Mouse (Mus musculus) lung, adult 2 months (tissue): ENCODE data around the gene Srebf2.

ENCODE experiments used
- CTCF ChIP-seq: fragments of 200-500 bp; IDR thresholded peaks from 2 replicates; pipeline ENCODE4 v1.5.1; 2011; ENCODE audit warnings: mild to moderate bottlenecking, low read length, control low read depth; ENCODE audit not compliant: insufficient read depth
- POLR2A ChIP-seq: fragments of 200-500 bp; IDR thresholded peaks from 2 replicates; pipeline ENCODE4 v1.6.1; 2011; ENCODE audit warnings: low read depth, mild to moderate bottlenecking, control low read depth, low read length, borderline replicate concordance; ENCODE audit errors: extremely low read depth

DNA sequence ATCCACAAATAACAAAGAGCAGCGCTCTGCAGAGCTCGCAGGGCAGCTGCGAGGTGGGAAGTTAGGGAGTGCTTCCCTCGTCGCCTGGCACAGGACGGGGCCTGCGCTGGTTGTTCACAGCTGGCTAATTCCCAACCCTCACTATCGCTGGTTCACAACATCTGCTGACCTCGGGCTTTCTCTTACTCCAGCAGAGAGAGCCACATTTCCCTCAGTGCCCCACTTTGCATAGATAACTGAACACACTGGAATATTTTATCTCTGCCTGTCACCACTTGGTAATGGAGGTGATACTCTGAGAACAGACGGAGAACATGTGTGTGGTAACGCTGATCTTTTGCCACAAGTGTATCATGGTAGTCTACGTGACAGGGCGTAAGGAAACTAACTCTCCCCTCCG lies 39.1 kb downstream of the Srebf2 start:
- TF ChIP-seq CTCF (no peak), POLR2A (no peak)
